Mouse (Mus musculus): Measurements from ENCODE around the gene Sept14.
A peak's percentile ranks its signal among the peaks of the same experiment; 100 is the strongest.
"Not testable (repeated sequence)": the region's sequence is repeated elsewhere in the genome, so short reads cannot be mapped to it uniquely, and the experiment has no call there.

Sept14 gene

DNA sequence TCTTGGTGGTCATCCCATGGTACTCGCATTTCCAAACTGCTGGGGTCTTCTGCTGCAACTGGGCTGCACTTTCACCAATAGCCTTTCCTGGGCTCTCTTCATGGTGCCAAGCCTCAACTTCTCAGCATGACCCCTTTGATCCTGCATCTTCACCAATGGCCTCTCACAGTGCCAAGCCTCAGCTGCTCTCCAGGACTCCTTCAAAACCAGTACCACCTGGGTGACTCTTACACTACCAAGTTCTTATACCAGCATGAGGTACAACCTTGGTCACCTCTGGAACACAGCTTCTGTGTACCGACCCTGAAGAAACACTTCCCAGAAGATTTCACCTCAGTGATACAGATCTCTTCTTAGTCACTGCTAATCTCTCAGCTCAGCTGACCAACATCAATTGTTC, at the start of gene Sept14:
TSS of gene Sept14 (minus strand) at position 101 of the 400 bp plus-strand sequence.
- no peak for DNase-seq (ENCODE audit: low read depth, low spot score)

DNA sequence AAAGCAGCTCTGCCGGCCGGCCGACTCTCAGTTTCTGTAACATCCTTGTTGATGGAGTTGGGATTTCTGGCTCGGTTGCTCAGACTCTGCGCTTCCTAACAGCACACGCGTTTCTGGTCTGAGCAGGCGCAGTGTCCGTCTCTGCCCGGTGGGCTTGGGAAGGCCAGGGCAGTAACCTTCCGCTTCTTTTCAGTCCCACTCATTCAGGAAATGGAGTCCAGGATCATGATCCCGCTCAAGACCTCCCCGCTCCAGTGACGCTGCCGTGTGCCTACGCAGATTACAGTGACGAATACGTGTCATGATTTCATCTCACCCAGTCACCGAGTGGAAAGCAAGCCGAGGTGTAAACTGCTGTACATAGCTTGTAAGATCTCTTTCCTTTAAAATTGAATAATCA, 48.6 kb upstream of the Sept14 start:
- DNase-seq (ENCODE audit: low read depth, low spot score): no peak

DNA sequence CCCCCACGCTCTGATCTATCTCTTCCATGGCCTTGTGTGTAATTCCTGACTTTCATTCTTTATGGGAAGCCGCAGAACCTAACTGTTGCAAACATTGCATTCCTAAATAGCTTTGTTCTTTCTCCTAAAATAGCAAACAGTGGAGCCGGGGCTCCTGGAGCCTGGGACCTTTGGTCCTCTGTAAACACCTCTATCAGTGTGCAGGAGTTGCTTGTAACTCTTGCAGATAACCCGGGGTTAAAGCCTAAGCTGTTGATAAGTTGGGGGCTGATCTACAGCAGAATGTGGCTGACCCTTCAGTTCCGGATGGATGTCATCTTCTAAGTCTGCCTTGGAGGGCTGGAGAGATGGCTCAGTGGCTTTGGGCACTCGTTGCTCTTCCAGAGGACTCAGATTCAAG, 35.7 kb upstream of the Sept14 start:
- DNase-seq (ENCODE audit: low read depth, low spot score): no peak

DNA sequence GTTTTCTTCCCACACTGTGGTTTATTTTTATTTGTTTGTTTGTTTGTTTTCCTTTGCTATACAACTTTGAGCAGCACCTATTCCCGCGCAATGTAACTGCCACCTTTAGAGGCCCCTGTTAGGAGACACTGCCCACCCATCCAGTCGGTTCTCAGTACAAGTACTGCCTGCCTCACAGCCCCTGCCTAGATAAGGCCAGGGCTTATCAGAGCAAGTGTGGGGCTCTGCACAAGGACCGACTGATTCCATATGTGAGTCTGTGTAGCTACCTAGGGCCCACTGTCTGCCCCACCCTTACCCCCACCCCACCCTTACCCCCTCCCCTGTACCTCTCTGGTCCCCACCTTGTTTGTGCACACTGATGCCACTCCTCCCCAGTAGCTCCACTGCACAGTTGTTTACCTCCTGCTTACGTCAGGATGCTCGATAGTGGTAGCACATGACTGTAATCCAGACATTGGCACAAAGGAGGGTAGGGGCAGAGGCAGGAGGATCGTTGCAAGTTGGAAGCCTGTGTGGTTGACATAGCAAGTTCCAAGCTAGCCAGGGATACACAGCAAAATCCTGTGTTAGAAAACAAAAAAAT, 34.7 kb upstream of the Sept14 start:
- no peak for DNase-seq (ENCODE audit: low read depth, low spot score)

DNA sequence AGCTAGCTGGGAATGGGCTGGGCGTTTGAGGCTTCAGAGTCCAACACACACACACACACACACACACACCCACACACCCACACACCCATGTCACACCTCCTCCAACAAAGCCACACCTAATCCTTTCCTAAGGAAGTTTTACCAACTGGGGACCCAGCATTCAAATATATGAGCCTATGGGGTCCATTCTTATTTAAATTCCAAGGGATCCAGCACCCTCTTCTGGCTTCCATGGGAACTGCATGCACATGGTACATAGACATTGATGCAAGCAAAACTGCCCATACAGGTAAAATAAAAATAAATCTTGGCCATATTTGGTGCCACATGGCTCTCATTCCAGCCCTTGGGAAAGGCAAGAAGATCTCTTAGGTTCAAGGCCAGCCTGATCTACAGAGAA, 32.7 kb upstream of the Sept14 start:
- DNase-seq (ENCODE audit: low read depth, low spot score): no peak

DNA sequence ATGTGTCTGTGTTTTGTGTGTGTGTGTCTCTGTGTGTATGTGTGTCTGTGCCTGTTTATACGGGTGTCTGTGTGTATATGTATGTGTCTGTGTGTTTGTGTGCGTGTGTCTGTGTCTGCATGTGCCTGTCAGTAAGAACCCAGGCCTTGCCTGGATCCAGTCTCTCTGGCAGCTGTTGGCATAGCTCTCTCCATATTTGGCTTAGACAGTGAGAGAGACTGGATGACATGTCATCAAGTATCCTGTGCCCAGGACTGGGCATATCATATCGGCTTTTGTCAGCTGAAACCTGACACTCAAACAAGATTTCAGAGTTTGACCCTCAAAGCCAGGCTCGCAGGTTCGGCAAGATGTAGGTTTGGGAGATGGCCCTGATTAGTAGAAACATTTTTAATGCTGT, 22.7 kb upstream of the Sept14 start:
- DNase-seq (ENCODE audit: low read depth, low spot score): no peak

DNA sequence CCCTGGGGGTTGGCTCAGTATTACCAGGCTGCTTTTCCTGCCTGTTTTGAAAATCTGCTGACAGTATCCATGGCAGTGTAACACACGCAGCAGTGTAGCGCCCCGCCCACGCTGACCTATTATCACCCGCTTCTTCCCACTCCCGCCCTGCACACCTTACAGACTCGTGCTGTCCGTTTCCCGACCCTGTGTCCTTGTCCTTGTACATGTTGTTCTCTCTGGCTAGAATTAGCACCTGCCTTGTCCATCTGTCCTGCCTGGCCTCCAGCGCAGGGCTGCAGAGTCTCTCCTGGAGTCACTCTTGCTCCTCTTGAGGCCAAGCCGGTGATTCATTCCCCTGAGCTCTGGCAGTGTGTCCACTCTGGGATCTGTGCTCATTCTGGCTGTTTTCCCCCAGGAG, 22.0 kb upstream of the Sept14 start:
- no peak for DNase-seq (ENCODE audit: low read depth, low spot score)

DNA sequence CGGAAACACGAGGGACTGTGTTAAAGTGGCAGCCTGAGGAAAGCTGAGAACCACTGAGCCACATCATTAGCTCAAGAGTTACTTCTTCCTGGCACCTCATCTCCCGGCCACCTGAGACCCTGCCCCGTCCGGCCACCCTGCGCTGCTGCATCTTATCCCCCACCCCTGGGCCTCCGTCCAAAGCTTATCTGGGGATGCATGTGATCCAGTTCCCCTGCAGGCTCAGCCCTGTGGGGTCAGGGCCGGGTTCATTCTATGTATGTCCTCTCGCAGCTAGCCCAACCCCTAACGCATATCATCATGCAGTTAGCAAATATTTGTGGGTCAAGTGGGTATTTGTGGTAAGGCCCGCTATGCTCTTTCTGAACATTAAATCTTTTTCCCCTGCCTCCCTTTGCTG, 21.0 kb upstream of the Sept14 start:
- no peak for DNase-seq (ENCODE audit: low read depth, low spot score)

DNA sequence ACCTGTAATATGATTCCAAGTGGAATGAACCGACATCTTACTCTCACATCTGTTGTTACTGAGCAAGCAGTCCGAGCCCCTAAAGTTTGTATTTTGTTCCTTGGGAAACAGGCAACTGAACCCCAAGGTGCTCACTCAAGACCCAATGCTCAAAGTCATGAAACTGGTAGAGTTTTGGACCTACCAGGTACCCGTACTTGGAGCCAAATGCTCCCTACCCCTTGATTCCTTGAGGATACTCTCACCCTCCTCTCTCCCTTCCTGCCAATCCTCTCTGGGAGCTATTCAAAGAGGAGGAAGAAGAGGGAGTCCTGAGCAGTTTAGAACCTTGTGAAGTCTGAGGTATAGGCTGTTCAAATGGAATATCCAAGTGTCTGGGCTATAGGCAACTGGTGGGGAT, 18.5 kb upstream of the Sept14 start:
- no peak for DNase-seq (ENCODE audit: low read depth, low spot score)

DNA sequence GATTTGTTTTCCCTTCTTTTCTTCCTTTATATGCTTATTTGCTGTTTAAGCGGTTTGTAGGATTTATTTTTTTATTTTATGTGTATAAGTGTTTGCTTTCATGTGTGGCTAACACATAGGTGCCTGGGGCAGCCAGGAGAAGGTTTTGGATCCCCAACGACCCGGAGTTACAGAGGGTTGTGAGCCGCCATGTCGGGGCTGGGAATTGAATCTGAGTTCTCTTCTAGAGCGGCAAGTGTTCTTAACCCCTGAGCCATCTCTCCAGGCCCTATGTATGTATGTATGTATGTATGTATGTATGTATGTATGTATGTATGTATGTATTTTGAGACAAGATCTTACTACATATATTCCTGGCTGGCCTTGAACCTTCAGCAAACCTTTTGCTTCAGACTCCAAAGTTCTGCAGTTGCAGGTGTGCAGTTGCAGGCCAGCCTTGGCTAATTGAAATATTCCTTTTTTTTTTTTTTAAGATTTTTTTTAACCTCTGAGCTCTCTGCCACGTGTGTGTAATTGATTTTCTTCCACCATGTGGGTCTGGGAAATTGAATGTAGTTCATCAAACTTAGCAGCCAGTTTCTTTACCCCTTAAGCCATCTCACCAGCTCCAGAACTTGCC, 17.6 kb upstream of the Sept14 start:
- DNase-seq (ENCODE audit: low read depth, low spot score): no peak

DNA sequence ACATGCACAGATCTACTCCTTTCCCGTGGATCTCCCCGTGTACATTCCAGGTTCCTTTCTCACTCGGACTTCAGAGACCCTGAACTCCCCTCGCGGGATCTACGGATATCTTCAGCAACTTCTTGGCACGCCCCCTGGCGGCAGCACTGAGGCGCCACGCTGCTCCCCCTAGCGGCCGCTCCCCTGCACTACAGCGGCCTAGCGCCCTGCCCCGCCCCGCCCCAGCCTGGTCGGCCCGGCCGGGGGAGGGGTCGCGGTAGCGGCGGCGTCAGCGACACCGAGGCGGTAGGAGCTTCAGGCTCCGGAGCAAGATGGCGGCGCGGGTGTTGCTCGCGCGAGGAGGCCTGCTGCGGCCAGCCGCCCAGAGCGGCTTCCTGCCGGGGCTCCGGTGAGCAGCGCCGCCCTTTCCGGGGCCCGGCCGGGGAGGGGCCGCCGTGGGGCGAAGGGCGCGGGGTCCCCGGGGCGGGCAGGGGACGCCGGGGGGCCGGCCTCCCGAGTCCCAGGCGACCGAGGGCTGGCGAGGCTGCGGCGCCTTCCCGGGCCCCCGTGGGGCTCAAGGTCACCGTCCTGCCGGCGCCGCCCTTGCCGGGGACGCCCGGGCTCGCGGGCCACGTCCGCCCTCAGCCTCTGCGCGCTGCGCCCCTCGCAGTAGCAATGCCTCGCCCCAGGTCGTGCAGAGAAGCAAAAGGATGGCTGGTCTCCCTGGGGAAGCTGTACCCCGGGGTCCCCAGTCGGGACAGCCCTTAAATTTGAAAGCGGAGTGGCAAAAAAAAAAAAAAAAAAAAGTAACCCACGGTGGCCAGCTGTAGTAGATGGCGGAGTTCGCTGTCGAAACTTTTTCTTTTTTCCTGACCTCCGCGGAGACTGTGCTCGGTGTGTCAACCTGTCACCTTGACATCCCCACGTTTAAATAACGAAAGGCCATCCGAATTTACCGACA, 16.8 kb upstream of the Sept14 start, which contains the start of gene Nipsnap2:
TSS of gene Nipsnap2 (plus strand) at position 230 of the 940 bp plus-strand sequence.
- DNase-seq (ENCODE audit: low read depth, low spot score): peak; percentile 93

DNA sequence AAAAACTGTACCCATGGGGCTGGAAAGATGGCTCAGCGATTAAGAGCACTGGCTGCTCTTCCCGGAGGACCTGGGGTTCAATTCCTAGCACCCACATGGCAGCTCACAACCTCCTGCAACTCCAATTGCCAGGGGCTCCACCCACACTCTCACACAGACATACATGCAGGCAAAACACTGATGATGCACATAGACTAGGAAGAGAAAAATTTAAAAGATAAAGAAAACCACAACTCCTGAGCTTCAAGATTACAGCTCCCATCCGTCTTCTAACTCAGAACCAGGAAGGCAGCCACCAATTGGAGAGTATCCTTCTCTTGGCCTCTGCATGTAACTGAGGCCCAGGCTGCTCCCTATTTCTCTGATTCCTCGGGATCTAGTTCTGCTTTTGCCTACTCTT, 16.0 kb upstream of the Sept14 start:
- DNase-seq (ENCODE audit: low read depth, low spot score): no peak

DNA sequence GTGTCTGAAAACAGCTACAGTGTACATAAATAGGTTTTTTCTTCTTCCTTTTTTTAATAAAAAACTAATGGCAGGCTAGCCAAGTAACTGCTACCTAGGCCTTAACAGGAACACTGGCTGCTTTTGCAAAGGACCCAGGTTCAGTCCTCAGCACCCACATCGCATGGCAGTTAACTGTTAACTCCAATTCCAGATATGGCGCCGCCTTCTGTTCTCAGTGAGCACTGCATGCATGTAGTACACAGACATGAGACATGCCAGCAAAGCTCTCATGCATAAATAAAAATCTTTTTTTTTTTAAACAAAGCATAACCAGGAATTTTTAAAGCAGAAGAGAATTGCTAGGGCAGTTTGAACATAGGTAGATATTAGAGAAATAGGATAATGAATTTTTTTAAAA, 11.9 kb upstream of the Sept14 start:
- DNase-seq (ENCODE audit: low read depth, low spot score): no peak

DNA sequence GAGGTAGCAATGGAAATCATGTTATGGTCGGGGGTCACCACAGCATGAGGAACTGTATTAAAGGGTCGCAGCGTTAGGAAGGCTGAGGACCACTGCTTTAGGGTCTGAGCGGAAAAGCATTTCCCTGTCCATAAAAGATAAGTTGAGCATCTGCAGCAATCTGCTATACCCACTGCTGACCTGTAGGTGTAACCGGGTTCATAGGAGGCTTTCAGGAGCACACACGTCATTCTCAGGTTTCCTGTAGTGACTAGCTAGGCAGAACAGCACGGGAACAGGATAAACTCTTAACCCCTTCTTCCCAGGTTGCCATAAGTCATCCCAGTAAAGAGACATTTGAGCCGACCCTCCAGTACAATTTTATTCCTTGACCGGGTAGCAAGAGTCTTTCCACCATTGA, 8.7 kb upstream of the Sept14 start:
- no peak for DNase-seq (ENCODE audit: low read depth, low spot score)

DNA sequence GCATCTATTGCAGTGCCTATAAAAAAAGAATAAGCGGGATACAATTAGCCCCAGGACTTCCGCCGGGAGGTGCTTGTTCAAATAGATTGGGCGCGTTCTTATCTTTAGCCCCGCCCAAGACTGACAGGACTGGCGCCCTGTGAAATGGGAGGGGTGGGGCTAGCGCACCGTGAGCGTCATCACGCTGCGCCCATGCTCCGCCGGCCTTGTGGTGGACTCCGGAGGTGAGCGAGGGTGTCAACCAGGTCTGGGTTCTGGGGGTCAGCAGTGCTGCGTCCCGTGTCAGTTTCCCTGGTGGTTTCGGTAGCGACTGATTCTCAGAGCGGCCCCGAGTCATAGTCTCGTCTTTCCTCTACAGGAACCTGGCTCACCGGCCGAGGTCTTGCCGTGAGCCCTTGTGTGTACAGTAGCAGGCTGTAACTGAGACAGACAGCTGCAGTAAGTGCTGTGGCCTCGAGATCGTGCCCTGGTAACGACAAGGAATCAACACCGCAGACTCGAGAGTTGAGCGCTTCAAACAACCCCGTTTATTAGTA, 7.1 kb upstream of the Sept14 start, which contains the start of gene Mrps17:
TSS of gene Mrps17 (plus strand) at position 172 of the 536 bp plus-strand sequence.
- peak; percentile 95 for DNase-seq (ENCODE audit: low read depth, low spot score)

DNA sequence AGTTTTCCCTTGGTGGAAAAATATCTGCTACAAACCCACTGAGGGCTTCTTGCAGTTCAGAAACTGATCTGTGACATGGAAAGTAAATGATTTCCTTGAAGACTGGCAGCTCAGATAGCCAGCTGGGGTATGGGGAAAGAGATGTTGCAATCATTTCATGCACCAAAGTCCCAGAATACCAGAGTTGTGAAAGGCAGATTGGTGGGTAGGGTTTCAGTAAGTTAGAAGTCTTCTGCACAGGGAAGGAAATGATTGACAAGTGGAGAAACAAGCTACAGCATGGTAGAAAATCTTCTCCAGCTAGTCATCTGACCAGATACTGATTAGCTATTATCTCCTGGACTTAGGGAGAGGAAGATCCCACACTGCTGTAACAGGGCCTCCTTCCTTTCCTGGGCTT, 4.9 kb downstream of the Sept14 start:
- DNase-seq (ENCODE audit: low read depth, low spot score): no peak

DNA sequence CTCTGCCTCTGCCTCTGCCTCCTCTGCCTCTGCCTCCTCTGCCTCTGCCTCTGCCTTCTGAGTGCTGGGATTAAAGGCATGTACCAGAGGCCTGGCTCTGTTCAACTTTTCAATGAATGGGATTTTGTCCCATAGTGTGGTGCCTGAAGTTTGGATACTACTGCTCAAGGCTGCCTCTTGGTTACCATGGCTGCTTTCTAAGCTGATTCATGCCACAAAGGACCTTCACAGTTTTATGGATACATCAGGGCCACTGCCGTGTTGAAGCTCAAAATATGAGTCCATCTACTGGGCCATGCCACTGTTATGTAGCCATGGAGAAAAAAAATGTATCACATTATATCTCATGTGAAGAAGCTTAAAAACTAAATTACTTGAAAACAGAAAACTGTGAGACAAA, 6.6 kb downstream of the Sept14 start:
- no peak for DNase-seq (ENCODE audit: low read depth, low spot score)

DNA sequence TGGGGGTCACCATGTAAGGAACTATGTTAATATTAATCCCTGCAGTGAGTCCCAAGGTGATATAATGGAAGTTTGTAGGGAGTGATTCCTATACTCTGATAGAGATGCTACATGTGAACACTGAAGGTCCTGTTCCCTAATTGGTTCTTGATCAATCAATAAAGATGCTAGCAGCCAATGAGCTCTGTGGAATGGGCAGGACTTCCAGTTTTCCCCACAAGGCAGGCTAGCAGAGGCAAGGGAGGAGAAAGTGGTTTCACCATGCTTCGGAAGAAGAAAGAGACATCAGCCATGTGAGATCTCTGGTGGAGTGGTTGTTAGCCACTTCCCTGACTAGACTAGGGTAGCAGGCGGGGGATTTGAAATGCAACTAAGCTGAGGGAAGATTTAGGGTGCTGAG, 7.8 kb downstream of the Sept14 start:
- no peak for DNase-seq (ENCODE audit: low read depth, low spot score)

DNA sequence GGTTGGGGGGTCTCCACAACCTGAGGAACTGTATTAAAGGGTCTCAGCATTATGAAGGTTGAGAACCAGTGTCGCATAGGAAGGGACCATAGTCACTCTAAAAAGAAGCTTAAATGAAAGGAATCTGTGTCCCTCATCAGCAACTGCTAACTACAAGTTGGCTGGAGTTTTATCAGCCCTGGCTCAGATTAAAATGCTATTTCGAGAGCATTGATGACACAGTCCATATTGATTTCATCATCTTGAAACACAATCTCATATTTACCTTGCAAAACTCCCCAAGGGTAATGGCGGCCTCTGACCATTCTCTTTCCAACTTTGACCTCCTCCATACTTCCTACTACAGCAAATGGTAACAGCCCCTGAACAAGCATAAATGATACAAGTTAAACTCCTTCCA, 17.8 kb downstream of the Sept14 start:
- DNase-seq (ENCODE audit: low read depth, low spot score): no peak

DNA sequence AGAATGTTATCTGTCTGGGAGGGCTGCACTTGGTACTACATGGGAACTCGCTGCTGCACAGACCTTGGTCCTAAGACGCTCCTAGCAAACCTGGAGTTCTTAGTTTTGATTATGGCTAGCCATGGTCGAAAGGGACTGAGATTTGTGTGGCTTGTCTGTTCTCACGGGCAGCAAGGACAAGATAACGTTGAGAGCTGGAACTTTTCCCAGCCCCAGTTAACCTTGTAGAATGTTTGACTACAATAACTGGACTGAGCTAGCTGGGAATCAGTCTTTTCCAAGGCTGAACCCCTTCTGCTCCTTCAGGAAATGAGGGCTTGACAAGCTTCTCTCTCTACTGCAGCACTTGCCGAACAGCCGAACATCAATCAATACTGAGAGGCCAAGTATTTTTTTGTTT, 20.7 kb downstream of the Sept14 start:
- no peak for DNase-seq (ENCODE audit: low read depth, low spot score)

DNA sequence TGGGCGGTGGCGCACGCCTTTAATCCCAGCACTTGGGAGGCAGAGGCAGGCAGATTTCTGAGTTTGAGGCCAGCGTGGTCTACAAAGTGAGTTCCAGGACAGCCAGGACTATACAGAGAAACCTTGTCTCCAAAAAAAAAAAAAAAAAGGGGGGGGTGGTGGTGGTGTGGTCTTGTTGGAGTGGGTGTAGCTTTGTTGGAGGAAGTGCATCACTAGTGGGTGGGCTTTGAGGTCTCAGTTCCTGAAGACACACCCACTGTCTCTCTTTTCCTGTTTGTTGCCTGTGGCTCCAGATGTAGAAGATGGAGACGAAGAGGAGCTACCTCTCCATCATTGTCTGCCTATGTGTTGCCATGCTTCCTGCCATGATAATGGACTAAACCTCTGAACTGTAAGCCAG, 23.2 kb downstream of the Sept14 start:
- not testable (repeated sequence) for DNase-seq (ENCODE audit: low read depth, low spot score)

DNA sequence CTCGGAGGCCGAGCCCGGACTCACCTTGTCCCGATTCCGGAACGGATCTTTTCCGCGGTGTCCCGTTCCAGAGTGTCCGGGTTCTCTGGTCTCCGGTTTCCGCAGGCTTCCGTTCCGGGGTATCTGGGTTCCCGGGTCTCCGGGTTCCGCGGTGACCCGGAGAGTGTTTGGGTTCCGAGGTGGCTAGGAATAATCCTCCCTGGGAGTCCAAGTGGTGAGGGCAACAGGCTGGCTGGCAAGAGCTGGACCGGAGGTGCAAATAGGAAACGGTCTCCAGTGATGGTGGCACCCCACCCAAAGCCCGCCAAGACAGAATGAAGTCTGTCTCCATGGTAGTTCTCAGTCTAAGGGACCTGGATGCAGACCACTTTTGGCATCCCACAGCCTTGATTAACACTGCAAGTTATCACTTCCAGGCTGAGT, 38.3 kb downstream of the Sept14 start, which contains the start of gene Zfp11:
TSS of gene Zfp11 (minus strand) at position 64 of the 423 bp plus-strand sequence.
- peak; percentile 85 for DNase-seq (ENCODE audit: low read depth, low spot score)

Data from mesoderm, embryonic 11.5 days (tissue).